ENCODE assay signal across 35 mouse cellular contexts in the genomic region with DNA sequence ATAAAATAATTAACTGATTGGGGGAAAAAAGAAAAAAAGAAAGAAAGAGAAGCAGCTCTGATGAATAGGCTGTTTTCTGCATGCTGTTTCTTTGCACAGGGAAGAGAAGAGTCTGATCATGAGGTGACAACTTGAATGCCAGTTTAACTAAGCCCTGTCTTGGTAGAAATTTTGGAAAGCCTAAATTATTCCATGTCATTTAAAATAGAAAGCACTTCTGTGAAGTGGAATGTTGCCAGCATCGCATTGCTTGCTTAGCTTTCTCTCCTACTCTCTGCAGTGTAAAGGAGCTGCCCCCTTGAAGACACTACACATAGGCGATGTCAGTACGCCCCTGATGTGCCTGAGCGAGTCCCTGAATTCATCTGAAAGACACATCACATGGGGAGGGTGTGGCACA. TPM values are rescaled to one million over a fixed set of nuclear protein-coding genes. Genes with fewer than 3 reads are reported as not detected.
DNase-seq lines count a peak whose midpoint lies in the region; ATAC-seq and TF ChIP-seq lines count a peak whose summit lies in the region.
"Had no signal": no experiment of that assay in that cellular context is flagged by ENCODE, and none has a peak within 500 bp of the region (broad histone marks: within the 10 kb centered on the region; RNA-seq: fewer than 3 reads in every experiment).

No protein-coding gene starts in this region.

- H3K4me3 ChIP-seq in forebrain, postnatal 0 days (ENCODE audit: low read depth, low read length): no peak overlapping the region
- H3K4me3 ChIP-seq in forebrain, embryonic 11.5 days (ENCODE audit: low read depth, low read length): no peak overlapping the region
- H3K4me3 ChIP-seq in lung, adult 2 months (replicated peaks; ENCODE audit: extremely low read depth, low read depth, low read length): no peak overlapping the region
- H3K4me3 ChIP-seq: embryonic facial prominence, embryonic 12.5 days; heart, embryonic 13.5 days; liver, embryonic 12.5 days had no signal

- no peak overlapping the region for H3K27ac ChIP-seq in forebrain, postnatal 0 days (ENCODE audit: low read depth, low read length)
- no peak overlapping the region for H3K27ac ChIP-seq in forebrain, embryonic 11.5 days (ENCODE audit: low read depth, low read length)
- H3K27ac ChIP-seq: embryonic facial prominence, embryonic 12.5 days; heart, embryonic 13.5 days; hindbrain, embryonic 14.5 days; liver, embryonic 12.5 days; macrophage had no signal

- intact Hi-C loops in left cerebral cortex, postnatal 10 days (cut with DNase I): no loop called here

- TF ChIP-seq POLR2A in lung, adult 2 months (IDR thresholded peaks at IDR 0.05; ENCODE audit: borderline replicate concordance, extremely low read depth, low read depth, low read length): no peak

- no peak overlapping the region for H3K4me2 ChIP-seq in forebrain, postnatal 0 days (ENCODE audit: low read depth)
- no peak overlapping the region for H3K4me2 ChIP-seq in forebrain, embryonic 11.5 days (ENCODE audit: low read depth, low read length, severe bottlenecking)
- H3K4me2 ChIP-seq: embryonic facial prominence, embryonic 12.5 days; heart, embryonic 13.5 days; hindbrain, embryonic 14.5 days; liver, embryonic 12.5 days had no signal

- no peaks in the 10 kb centered on the region; the same call in 1 of the 2 replicates for H3K36me3 ChIP-seq in forebrain, postnatal 0 days (ENCODE audit: insufficient read depth)
- no peaks in the 10 kb centered on the region for H3K36me3 ChIP-seq in forebrain, embryonic 11.5 days (ENCODE audit: control insufficient read depth, insufficient read depth, low read length)
- H3K36me3 ChIP-seq: embryonic facial prominence, embryonic 12.5 days; G1E; liver, embryonic 12.5 days had no signal

- H3K9me3 ChIP-seq in forebrain, postnatal 0 days (ENCODE audit: low read length): no peaks in the 10 kb centered on the region
- H3K9me3 ChIP-seq in forebrain, embryonic 11.5 days (ENCODE audit: control insufficient read depth, low read length): no peaks in the 10 kb centered on the region
- H3K9me3 ChIP-seq: embryonic facial prominence, embryonic 12.5 days; heart, embryonic 13.5 days; liver, embryonic 12.5 days had no signal

- TF ChIP-seq CTCF in forebrain, postnatal 0 days (IDR thresholded peaks at IDR 0.05; ENCODE audit: low read depth): no peak
- TF ChIP-seq CTCF in lung, adult 2 months (IDR thresholded peaks at IDR 0.05; ENCODE audit: insufficient read depth, low read length): no peak

- peak; percentile 72; the same call in 1 of the 2 replicates for ATAC-seq in forebrain, postnatal 0 days
- no peak for ATAC-seq in forebrain, embryonic 11.5 days (replicated peaks; ENCODE audit: low FRiP score)
- ATAC-seq: intestine, postnatal 0 days; liver, embryonic 12.5 days; liver, postnatal 0 days; lung, postnatal 0 days had no signal

- H3K4me1 ChIP-seq in forebrain, postnatal 0 days (ENCODE audit: insufficient read depth): no peaks in the 10 kb centered on the region
- no peaks in the 10 kb centered on the region for H3K4me1 ChIP-seq in forebrain, embryonic 11.5 days (replicated peaks; ENCODE audit: control insufficient read depth, insufficient read depth, low read length)
- H3K4me1 ChIP-seq in lung, adult 2 months (ENCODE audit: control insufficient read depth, insufficient read depth, low read length): no peaks in the 10 kb centered on the region
- H3K4me1 ChIP-seq: embryonic facial prominence, embryonic 12.5 days; heart, embryonic 13.5 days; liver, embryonic 12.5 days had no signal

- H3K9ac ChIP-seq in forebrain, postnatal 0 days: no peak overlapping the region
- no peak overlapping the region for H3K9ac ChIP-seq in forebrain, embryonic 11.5 days (ENCODE audit: low read length)
- H3K9ac ChIP-seq: embryonic facial prominence, embryonic 12.5 days; heart, embryonic 13.5 days; hindbrain, embryonic 14.5 days; liver, embryonic 12.5 days; liver, postnatal 0 days had no signal

- DNase-seq in forebrain, postnatal 0 days: peak; percentile 34
- DNase-seq in forebrain, embryonic 11.5 days (ENCODE audit: low spot score): no peak
- DNase-seq in left cerebral cortex, postnatal 10 days (ENCODE audit: extremely low spot score in 1 of 2, low spot score in 2 of 2): peak; percentile 9 to 26
- DNase-seq in left cerebral cortex, adult 8-10 months (ENCODE audit: low spot score in 2 of 2): no peak
- DNase-seq in right cerebral cortex, adult 2 months (ENCODE audit: low spot score in 2 of 2): peak; percentile 6 to 9
- no peak for DNase-seq in lung, adult 2 months
- no peak for DNase-seq in lung, postnatal 4 days
- DNase-seq: adrenal gland, adult 8-10 months; cerebellum, adult 11 months; cerebellum, adult 9-10 months; embryo, embryonic 11 days; gastrocnemius, postnatal 10 days; heart, postnatal 10 days; kidney, adult 9 months; kidney, postnatal 10 days; liver, postnatal 0 days; midbrain, embryonic 14.5 days had no signal

- WGBS in forebrain, postnatal 0 days: 71% methylated on average over 4 of the region's 4 CpGs
- 86% methylated on average over 4 of the region's 4 CpGs for WGBS in forebrain, embryonic 11.5 days
- WGBS in lung, adult 2 months: 81% methylated on average over 4 of the region's 4 CpGs

- H3K27me3 ChIP-seq in forebrain, postnatal 0 days (ENCODE audit: insufficient read depth, low read length): no peaks in the 10 kb centered on the region
- H3K27me3 ChIP-seq in forebrain, embryonic 11.5 days (ENCODE audit: control insufficient read depth, insufficient read depth, low read length): no peaks in the 10 kb centered on the region
- H3K27me3 ChIP-seq: embryonic facial prominence, embryonic 12.5 days; heart, embryonic 13.5 days; liver, embryonic 12.5 days had no signal

RNA-seq across cellular contexts. Expression of a gene that starts 31.6 kb away (rescaled TPM):
- not detected in 2 replicates for total RNA-seq in forebrain, postnatal 0 days (2014; rRNA removed)
- not detected in 2 replicates for polyA plus RNA-seq in forebrain, postnatal 0 days (2015; fragmentation: Nextera tagmentation; extraction: Ambion mirVana)
- not detected in 2 replicates for polyA plus RNA-seq in forebrain, embryonic 11.5 days (2014; fragmentation: Nextera tagmentation; extraction: Ambion mirVana)
- not detected for total RNA-seq in left cerebral cortex, postnatal 10 days (2021)
- not detected for total RNA-seq in left cerebral cortex, adult 8-10 months (2022)
- not detected in 2 replicates for polyA plus RNA-seq in lung, adult 2 months (2012; rRNA removed)
- total RNA-seq: adrenal gland, adult 8-10 months; gastrocnemius, postnatal 10 days; heart, adult 8-10 months; heart, postnatal 10 days; hematopoietic stem cell, adult 5-6 weeks; left cerebral cortex, adult 18-20 months; megakaryocyte-erythroid progenitor cell, adult 5-6 weeks; monocyte, adult 5-6 weeks had no signal
- polyA plus RNA-seq: G1E; gonadal fat pad, adult 2 months; heart, embryonic 13.5 days; hindbrain, embryonic 14.5 days; intestine, postnatal 0 days; large intestine, adult 2 months; limb, embryonic 14.5 days; liver, embryonic 12.5 days; liver, postnatal 0 days; lung, postnatal 0 days; macrophage; midbrain, embryonic 14.5 days; neural tube, embryonic 14.5 days; small intestine, adult 2 months had no signal

Comparison
In these comparisons a context has a peak if more than half of its experiments do, and no peak if none do; other contexts are left out.
1. DNase-seq: peak in forebrain, postnatal 0 days (single experiment), left cerebral cortex, postnatal 10 days (2 of 2) and right cerebral cortex, adult 2 months (2 of 2); none in forebrain, embryonic 11.5 days (single experiment), left cerebral cortex, adult 8-10 months (0 of 2), lung, adult 2 months (single experiment) and lung, postnatal 4 days (0 of 2).